Mouse (Mus musculus) kidney, adult 2 months (tissue): ENCODE measurements around the gene Nup93. TPM values are rescaled to one million over a fixed set of nuclear protein-coding genes. Genes with fewer than 3 reads are reported as not detected.

Experiments used
- DNase-seq: peaks from one replicate; pipeline ENCODE4 v3.0.0; 2021
- H3K27ac ChIP-seq: fragments of 200-500 bp; 2 replicates; pipeline ENCODE4 v1.5.1; 2012; ENCODE audit warnings: low read depth, low read length, control low read depth, inconsistent platforms; ENCODE audit not compliant: insufficient read depth
- H3K27me3 ChIP-seq: fragments of 200-500 bp; replicated peaks from 2 replicates; pipeline ENCODE4 v1.6.1; 2012; ENCODE audit warnings: mild to moderate bottlenecking, moderate library complexity, low read length, inconsistent platforms; ENCODE audit not compliant: control insufficient read depth, insufficient read depth
- H3K36me3 ChIP-seq: fragments of 200-500 bp; 2 replicates; pipeline ENCODE4 v1.6.1; 2012; ENCODE audit warnings: mild to moderate bottlenecking, moderate library complexity, low read length, inconsistent platforms; ENCODE audit not compliant: control insufficient read depth, insufficient read depth
- H3K4me1 ChIP-seq: fragments of 200-500 bp; 2 replicates; pipeline ENCODE4 v1.6.1; 2011; ENCODE audit warnings: low read length; ENCODE audit not compliant: control insufficient read depth, insufficient read depth
- H3K4me3 ChIP-seq: fragments of 200-500 bp; 2 replicates; pipeline ENCODE4 v1.5.1; 2011; ENCODE audit warnings: mild to moderate bottlenecking, low read depth, low read length, control low read depth; ENCODE audit not compliant: insufficient read depth
- CTCF ChIP-seq: fragments of 200-500 bp; conservative IDR thresholded peaks from 2 replicates; pipeline ENCODE4 v1.5.1; 2011; ENCODE audit warnings: low read depth, mild to moderate bottlenecking, control low read depth, low read length, moderate library complexity, mixed read lengths; ENCODE audit not compliant: insufficient read depth, insufficient read length
- POLR2A ChIP-seq: fragments of 200-500 bp; IDR thresholded peaks from one replicate; pipeline ENCODE4 v1.6.1; 2011; ENCODE audit warnings: low read depth, low read length, control low read depth
- WGBS: fragments of 180-500 bp; shearing (Covaris S2); methylation state at CpG from one replicate; pipeline ENCODE4 v1.1.7; 2018; 5-methylcytosine and 5-hydroxymethylcytosine counted together
- polyA plus RNA-seq: library from polyadenylated mRNA; depleted of rRNA; stranded (reverse); fragments of >200 nt; gene quantifications from 2 replicates; pipeline ENCODE4 v1.2.3, GENCODE M21; 2012

The Nup93 gene
- polyA plus RNA-seq, 1 experiment: 11.9 TPM

DNA sequence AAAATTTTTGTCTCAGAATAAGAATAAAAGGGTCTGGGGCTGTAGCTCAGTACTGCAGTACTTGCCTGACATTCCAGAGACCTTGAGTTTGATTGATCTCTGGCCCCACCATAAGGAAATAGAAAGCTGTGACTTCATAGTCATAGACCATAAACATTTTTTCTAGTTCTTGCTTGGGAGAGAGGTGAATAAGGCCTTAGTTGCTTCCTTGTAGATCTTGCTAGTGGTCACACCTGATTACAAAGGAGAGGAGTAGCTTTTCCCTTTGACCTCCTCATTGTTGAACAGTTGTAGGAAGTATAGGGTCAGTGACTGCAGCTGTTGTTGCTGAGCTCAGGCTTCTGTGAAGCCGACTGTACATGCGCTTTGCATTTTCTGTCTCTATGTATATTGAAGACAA, 90.0 kb downstream of the Nup93 start:
- DNase-seq: no peak
- WGBS: 87% methylated on average over 2 of the region's 2 CpGs

DNA sequence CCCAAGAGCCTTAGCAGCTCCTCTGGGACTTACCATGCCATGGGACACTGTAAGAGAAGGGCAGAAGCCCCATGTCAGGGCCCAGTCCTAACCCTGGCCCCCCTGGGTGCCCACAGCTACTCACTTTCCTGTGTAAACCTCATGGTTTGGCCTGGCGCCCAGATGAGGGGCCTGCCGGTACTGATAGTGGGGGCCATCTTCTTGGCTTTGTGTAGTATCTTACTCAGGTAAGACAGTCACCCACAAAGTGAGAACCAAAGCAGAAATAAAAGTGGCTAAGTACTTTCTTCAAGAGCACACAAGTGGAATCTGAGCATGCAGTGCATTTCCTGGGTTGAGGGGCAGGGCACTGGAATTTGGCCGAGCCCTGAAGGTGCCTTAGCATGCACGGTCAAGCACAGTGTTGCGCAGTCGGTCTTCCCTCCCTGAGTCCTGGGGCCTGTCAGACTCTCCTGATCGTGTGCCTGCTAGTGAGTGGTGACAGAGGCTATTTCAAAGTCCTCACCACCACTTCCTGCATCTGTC, 92.7 kb downstream of the Nup93 start:
- Histone ChIP-seq H3K4me1 (no peaks in the 10 kb centered on the region), H3K4me3 (no peak overlapping the region), H3K36me3 (no peaks in the 10 kb centered on the region; the same call in 1 of the 2 replicates), H3K27ac (no peak overlapping the region), H3K27me3 (no peaks in the 10 kb centered on the region)
- 54% methylated on average over 7 of the region's 7 CpGs for WGBS
- peak; percentile 46 for DNase-seq
- TF ChIP-seq CTCF: no peak

More for the DNA sequence above, 90.0 kb downstream of the Nup93 start:
- Histone ChIP-seq H3K4me1 (no peaks in the 10 kb centered on the region), H3K36me3 (no peaks in the 10 kb centered on the region; the same call in 1 of the 2 replicates), H3K27ac (no peak overlapping the region), H3K4me3 (no peak overlapping the region), H3K27me3 (no peaks in the 10 kb centered on the region)
- no peak for TF ChIP-seq POLR2A

GRCm38 (mm10) chr8:94307652-94308051, 93.3 kb downstream of the Nup93 start:
- Histone ChIP-seq H3K4me1 (no peaks in the 10 kb centered on the region), H3K27me3 (no peaks in the 10 kb centered on the region), H3K27ac (no peak overlapping the region), H3K36me3 (no peaks in the 10 kb centered on the region), H3K4me3 (no peak overlapping the region)
- 91% methylated on average over 9 of the region's 9 CpGs for WGBS
- no peak for DNase-seq
- TF ChIP-seq POLR2A: no peak
- TF ChIP-seq CTCF: no peak

DNA sequence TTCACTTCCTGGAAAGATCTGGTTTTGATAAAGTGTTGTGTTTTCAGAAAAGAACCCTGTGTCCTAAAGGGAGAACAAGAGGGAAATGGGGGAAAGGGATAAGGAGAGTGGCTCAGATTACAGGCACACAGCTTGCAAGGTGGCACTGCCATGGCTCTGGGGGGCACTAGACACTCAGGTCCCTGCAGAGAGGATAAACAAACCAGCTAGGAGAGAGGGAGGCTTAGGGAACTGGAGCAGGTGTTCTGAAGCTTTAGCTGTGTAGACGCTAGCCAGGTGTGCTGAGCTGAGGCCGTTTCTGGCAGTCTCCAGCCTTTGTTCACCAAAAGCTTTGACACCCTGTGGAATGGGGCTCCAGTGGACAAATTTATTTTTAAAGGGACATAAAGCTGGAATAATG, 99.7 kb downstream of the Nup93 start:
- no peaks in the 10 kb centered on the region for H3K4me1 ChIP-seq
- TF ChIP-seq POLR2A (no peak), CTCF (no peak)
- no peak overlapping the region for H3K27ac ChIP-seq
- DNase-seq: no peak
- H3K36me3 ChIP-seq: no peaks in the 10 kb centered on the region
- 81% methylated on average over 2 of the region's 2 CpGs for WGBS
- H3K4me3 ChIP-seq: no peak overlapping the region
- H3K27me3 ChIP-seq: no peaks in the 10 kb centered on the region

- Histone ChIP-seq H3K27ac (no peak overlapping the region), H3K4me1 (no peaks in the 10 kb centered on the region), H3K36me3 (no peaks in the 10 kb centered on the region), H3K4me3 (no peak overlapping the region), H3K27me3 (no peaks in the 10 kb centered on the region)
- no peak for DNase-seq
- TF ChIP-seq CTCF: no peak
- no peak for TF ChIP-seq POLR2A
- WGBS: 85% methylated on average over 2 of the region's 2 CpGs
Measured at GRCm38 (mm10) chr8:94317249-94317648, 102.9 kb downstream of the Nup93 start.

DNA sequence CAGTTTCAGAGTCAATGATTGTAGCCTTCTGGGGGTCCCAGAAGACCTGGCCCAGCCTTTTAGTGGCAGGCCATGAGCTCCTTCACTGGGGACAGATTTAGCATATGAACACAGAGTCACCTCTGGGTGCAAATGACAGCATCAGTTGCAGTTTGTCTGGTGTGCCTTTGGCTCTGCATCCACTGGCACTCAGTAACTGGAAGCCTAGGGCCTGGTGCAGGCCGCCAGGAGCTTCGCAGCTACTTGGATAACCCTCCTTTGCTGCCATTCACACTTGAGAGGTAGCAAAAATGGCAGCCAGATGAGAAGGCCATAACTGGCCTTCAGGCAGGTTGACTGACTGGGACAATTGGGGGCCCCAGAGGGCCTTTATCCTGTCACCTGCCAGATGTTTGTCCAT, 103.3 kb downstream of the Nup93 start:
- H3K4me3 ChIP-seq: no peak overlapping the region
- TF ChIP-seq POLR2A (no peak), CTCF (no peak)
- 100% methylated on average over 2 of the region's 2 CpGs for WGBS
- DNase-seq: no peak
- no peak overlapping the region for H3K27ac ChIP-seq
- H3K36me3 ChIP-seq: no peaks in the 10 kb centered on the region
- no peaks in the 10 kb centered on the region for H3K27me3 ChIP-seq
- no peaks in the 10 kb centered on the region for H3K4me1 ChIP-seq

GRCm38 (mm10) chr8:94320036-94320435, 105.7 kb downstream of the Nup93 start:
- Histone ChIP-seq H3K27me3 (no peaks in the 10 kb centered on the region), H3K4me3 (no peak overlapping the region), H3K36me3 (no peaks in the 10 kb centered on the region), H3K27ac (no peak overlapping the region), H3K4me1 (no peaks in the 10 kb centered on the region)
- WGBS: 86% methylated on average over 2 of the region's 2 CpGs
- DNase-seq: no peak
- no peak for TF ChIP-seq CTCF
- no peak for TF ChIP-seq POLR2A

DNA sequence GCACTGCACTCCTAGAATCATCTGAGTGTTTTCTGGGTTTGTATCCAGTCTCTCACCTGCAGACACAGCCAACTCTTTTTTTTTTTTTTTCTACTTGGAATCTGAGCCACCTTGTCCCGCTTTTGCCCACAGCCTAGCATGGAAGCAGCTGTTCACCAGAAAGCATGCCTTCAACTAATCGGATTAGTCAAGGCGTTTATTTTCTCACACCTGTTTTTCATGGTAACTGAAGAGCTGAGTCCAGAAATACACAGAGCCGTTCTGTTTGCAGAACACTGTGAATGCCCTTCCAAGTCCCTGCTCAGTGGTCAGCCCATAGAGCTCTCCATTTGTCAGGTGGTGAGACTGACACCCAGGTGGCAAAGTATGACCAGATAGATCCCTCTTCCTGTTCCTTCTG, 107.7 kb downstream of the Nup93 start:
- Histone ChIP-seq H3K36me3 (no peaks in the 10 kb centered on the region), H3K27me3 (no peaks in the 10 kb centered on the region), H3K4me3 (no peak overlapping the region), H3K27ac (no peak overlapping the region), H3K4me1 (no peaks in the 10 kb centered on the region)
- DNase-seq: no peak
- 86% methylated on average over 4 of the region's 4 CpGs for WGBS
- no peak for TF ChIP-seq POLR2A
- TF ChIP-seq CTCF: no peak
